Mouse (Mus musculus): ENCODE data around the gene Zfp385c.
"Not testable (repeated sequence)": the region's sequence is repeated elsewhere in the genome, so short reads cannot be mapped to it uniquely, and the experiment has no call there.

GRCm38 (mm10) chr11:100582413-100582812 lies 109.8 kb downstream of the Zfp385c start:
- not testable (repeated sequence) for TF ChIP-seq CTCF (IDR thresholded peaks at IDR 0.05; ENCODE audit: borderline replicate concordance, control insufficient read depth, extremely low read depth, insufficient read depth, low read length, poor library complexity); POLR2A (IDR thresholded peaks at IDR 0.05; ENCODE audit: control insufficient read depth, extremely low read depth, insufficient read depth, low read length, poor library complexity)
